Mouse (Mus musculus): ENCODE results near the gene Adamtsl1. TPM values are rescaled to one million over a fixed set of nuclear protein-coding genes. Genes with fewer than 3 reads are reported as not detected.

Adamtsl1 gene
- polyA plus RNA-seq, 1 experiment from 2014 or later = 0.38 TPM

GRCm38 (mm10) chr4:86040921-86041320, 526.9 kb downstream of the Adamtsl1 start:
- H3K27ac ChIP-seq (ENCODE audit: low read depth) = no peak overlapping the region
- no peaks in the 10 kb centered on the region for H3K4me1 ChIP-seq (ENCODE audit: insufficient read depth)
- no peaks in the 10 kb centered on the region for H3K27me3 ChIP-seq (ENCODE audit: insufficient read depth, low read length)
- H3K9me3 ChIP-seq (ENCODE audit: low read length) = no peaks in the 10 kb centered on the region
- WGBS (ENCODE audit: insufficient replicate concordance) = 48% methylated on average over 8 of the region's 8 CpGs
- ATAC-seq (no peak), DNase-seq (no peak)
- H3K4me2 ChIP-seq (ENCODE audit: low read depth, low read length) = no peak overlapping the region
- no peaks in the 10 kb centered on the region for H3K36me3 ChIP-seq (replicated peaks; ENCODE audit: insufficient read depth, low read length)
- no peak overlapping the region for H3K9ac ChIP-seq (replicated peaks)
- TF ChIP-seq CTCF (IDR thresholded peaks at IDR 0.05; ENCODE audit: low read depth) (no peak), EP300 (IDR thresholded peaks at IDR 0.05; ENCODE audit: low read depth) (no peak)
- no peak overlapping the region for H3K4me3 ChIP-seq (ENCODE audit: low read depth, low read length)

GRCm38 (mm10) chr4:86045448-86045847, 531.5 kb downstream of the Adamtsl1 start:
- ATAC-seq = no peak
- TF ChIP-seq CTCF (IDR thresholded peaks at IDR 0.05; ENCODE audit: low read depth) (no peak), EP300 (IDR thresholded peaks at IDR 0.05; ENCODE audit: low read depth) (no peak)
- 79% methylated on average over 6 of the region's 6 CpGs for WGBS (ENCODE audit: insufficient replicate concordance)
- H3K27me3 ChIP-seq (ENCODE audit: insufficient read depth, low read length) = no peaks in the 10 kb centered on the region
- H3K9me3 ChIP-seq (ENCODE audit: low read length) = no peaks in the 10 kb centered on the region
- H3K4me2 ChIP-seq (ENCODE audit: low read depth, low read length) = no peak overlapping the region
- no peak overlapping the region for H3K27ac ChIP-seq (ENCODE audit: low read depth)
- H3K4me3 ChIP-seq (ENCODE audit: low read depth, low read length) = no peak overlapping the region
- H3K36me3 ChIP-seq (replicated peaks; ENCODE audit: insufficient read depth, low read length) = no peaks in the 10 kb centered on the region
- DNase-seq = no peak
- no peak overlapping the region for H3K9ac ChIP-seq (replicated peaks)
- no peaks in the 10 kb centered on the region for H3K4me1 ChIP-seq (ENCODE audit: insufficient read depth)

- H3K9me3 ChIP-seq (ENCODE audit: low read length) = no peaks in the 10 kb centered on the region
- DNase-seq (no peak), ATAC-seq (no peak)
- H3K4me1 ChIP-seq (ENCODE audit: insufficient read depth) = no peaks in the 10 kb centered on the region
- no peak overlapping the region for H3K27ac ChIP-seq (ENCODE audit: low read depth)
- no peaks in the 10 kb centered on the region for H3K36me3 ChIP-seq (replicated peaks; ENCODE audit: insufficient read depth, low read length)
- no peak overlapping the region for H3K9ac ChIP-seq (replicated peaks)
- no peak overlapping the region for H3K4me3 ChIP-seq (ENCODE audit: low read depth, low read length)
- H3K27me3 ChIP-seq (ENCODE audit: insufficient read depth, low read length) = no peaks in the 10 kb centered on the region
- 64% methylated on average over 6 of the region's 6 CpGs for WGBS (ENCODE audit: insufficient replicate concordance)
- no peak for TF ChIP-seq CTCF (IDR thresholded peaks at IDR 0.05; ENCODE audit: low read depth)
- no peak for TF ChIP-seq EP300 (IDR thresholded peaks at IDR 0.05; ENCODE audit: low read depth)
- H3K4me2 ChIP-seq (ENCODE audit: low read depth, low read length) = no peak overlapping the region
Measured at GRCm38 (mm10) chr4:86045876-86046275, 531.9 kb downstream of the Adamtsl1 start.

- no peak overlapping the region for H3K4me2 ChIP-seq (ENCODE audit: low read depth, low read length)
- no peaks in the 10 kb centered on the region for H3K27me3 ChIP-seq (ENCODE audit: insufficient read depth, low read length)
- 65% methylated on average over 1 of the region's 1 CpGs for WGBS (ENCODE audit: insufficient replicate concordance)
- no peak overlapping the region for H3K9ac ChIP-seq (replicated peaks)
- H3K4me1 ChIP-seq (ENCODE audit: insufficient read depth) = no peaks in the 10 kb centered on the region
- TF ChIP-seq EP300 (IDR thresholded peaks at IDR 0.05; ENCODE audit: low read depth) (no peak), CTCF (IDR thresholded peaks at IDR 0.05; ENCODE audit: low read depth) (no peak)
- no peaks in the 10 kb centered on the region for H3K9me3 ChIP-seq (ENCODE audit: low read length)
- no peak overlapping the region for H3K27ac ChIP-seq (ENCODE audit: low read depth)
- no peak overlapping the region for H3K4me3 ChIP-seq (ENCODE audit: low read depth, low read length)
- no peak for DNase-seq
- ATAC-seq = no peak
- no peaks in the 10 kb centered on the region for H3K36me3 ChIP-seq (replicated peaks; ENCODE audit: insufficient read depth, low read length)
Measured at GRCm38 (mm10) chr4:86046881-86047280, 532.9 kb downstream of the Adamtsl1 start.

GRCm38 (mm10) chr4:86053487-86054237, 539.7 kb downstream of the Adamtsl1 start:
- Histone ChIP-seq H3K9ac (replicated peaks) (peak overlapping the region; percentile 41; the same call in 1 of the 2 replicates), H3K27me3 (ENCODE audit: insufficient read depth, low read length) (0 out of 2 replicates have a peak, but pooled peaks cover 2% of the 10 kb centered on the region), H3K4me2 (ENCODE audit: low read depth, low read length) (peak overlapping the region; percentile 72), H3K4me3 (ENCODE audit: low read depth, low read length) (peak overlapping the region; percentile 29), H3K36me3 (replicated peaks; ENCODE audit: insufficient read depth, low read length) (no peaks in the 10 kb centered on the region), H3K4me1 (ENCODE audit: insufficient read depth) (no peaks in the 10 kb centered on the region), H3K27ac (ENCODE audit: low read depth) (no peak overlapping the region), H3K9me3 (ENCODE audit: low read length) (no peaks in the 10 kb centered on the region)
- TF ChIP-seq EP300 (IDR thresholded peaks at IDR 0.05; ENCODE audit: low read depth) (no peak), CTCF (IDR thresholded peaks at IDR 0.05; ENCODE audit: low read depth) (no peak)
- under 1% methylated on average over 20 of the region's 20 CpGs for WGBS (ENCODE audit: insufficient replicate concordance)
- no peak for ATAC-seq
- peak; percentile 20 for DNase-seq

GRCm38 (mm10) chr4:86060614-86061013, 546.6 kb downstream of the Adamtsl1 start:
- Histone ChIP-seq H3K27ac (ENCODE audit: low read depth) (no peak overlapping the region), H3K4me1 (ENCODE audit: insufficient read depth) (no peaks in the 10 kb centered on the region), H3K4me3 (ENCODE audit: low read depth, low read length) (no peak overlapping the region), H3K9ac (replicated peaks) (no peak overlapping the region), H3K27me3 (ENCODE audit: insufficient read depth, low read length) (no peaks in the 10 kb centered on the region), H3K4me2 (ENCODE audit: low read depth, low read length) (no peak overlapping the region), H3K9me3 (ENCODE audit: low read length) (no peaks in the 10 kb centered on the region), H3K36me3 (replicated peaks; ENCODE audit: insufficient read depth, low read length) (no peaks in the 10 kb centered on the region)
- WGBS (ENCODE audit: insufficient replicate concordance) = 70% methylated on average over 4 of the region's 4 CpGs
- DNase-seq = no peak
- no peak for ATAC-seq
- TF ChIP-seq CTCF (IDR thresholded peaks at IDR 0.05; ENCODE audit: low read depth) (no peak), EP300 (IDR thresholded peaks at IDR 0.05; ENCODE audit: low read depth) (no peak)

Data from liver, postnatal 0 days (tissue).